Mouse (Mus musculus): ENCODE results near the gene Sgk2.

Sgk2 gene

GRCm38 (mm10) chr2:162987218-162987617, at the start of gene Sgk2:
Gene Sgk2 (plus strand): TSS chr2:162987330.
- DNase-seq (ENCODE audit: low spot score in 2 of 2): no peak

- no peak for DNase-seq (ENCODE audit: low spot score in 2 of 2)
Observed at GRCm38 (mm10) chr2:162939562-162939961, 47.6 kb upstream of the Sgk2 start.

GRCm38 (mm10) chr2:162943148-162943846, 43.8 kb upstream of the Sgk2 start, which contains the start of gene L3mbtl1:
Gene L3mbtl1 (plus strand): TSS chr2:162943472.
- DNase-seq (ENCODE audit: low spot score in 2 of 2): peak; percentile 39 to 49

GRCm38 (mm10) chr2:162943931-162944330, 43.2 kb upstream of the Sgk2 start:
- DNase-seq (ENCODE audit: low spot score in 2 of 2): no peak

- DNase-seq (ENCODE audit: low spot score in 2 of 2): no peak
Observed at GRCm38 (mm10) chr2:162946964-162947363, 40.2 kb upstream of the Sgk2 start.

GRCm38 (mm10) chr2:162947736-162948135, 39.4 kb upstream of the Sgk2 start:
- DNase-seq (ENCODE audit: low spot score in 2 of 2): no peak

- no peak for DNase-seq (ENCODE audit: low spot score in 2 of 2)
Observed at GRCm38 (mm10) chr2:162948221-162948620, 38.9 kb upstream of the Sgk2 start.

- no peak for DNase-seq (ENCODE audit: low spot score in 2 of 2)
Observed at GRCm38 (mm10) chr2:162950776-162951175, 36.4 kb upstream of the Sgk2 start.

GRCm38 (mm10) chr2:162956843-162957242, 30.3 kb upstream of the Sgk2 start:
- no peak for DNase-seq (ENCODE audit: low spot score in 2 of 2)

GRCm38 (mm10) chr2:162961321-162961720, 25.8 kb upstream of the Sgk2 start:
- no peak for DNase-seq (ENCODE audit: low spot score in 2 of 2)

GRCm38 (mm10) chr2:162966734-162967133, 20.4 kb upstream of the Sgk2 start:
- DNase-seq (ENCODE audit: low spot score in 2 of 2): no peak

- no peak for DNase-seq (ENCODE audit: low spot score in 2 of 2)
Observed at GRCm38 (mm10) chr2:162968357-162968756, 18.8 kb upstream of the Sgk2 start.

- no peak for DNase-seq (ENCODE audit: low spot score in 2 of 2)
Observed at GRCm38 (mm10) chr2:162969101-162969500, 18.0 kb upstream of the Sgk2 start.

GRCm38 (mm10) chr2:162970896-162971295, 16.2 kb upstream of the Sgk2 start:
- DNase-seq (ENCODE audit: low spot score in 2 of 2): no peak

GRCm38 (mm10) chr2:162972752-162973151, 14.4 kb upstream of the Sgk2 start:
- no peak for DNase-seq (ENCODE audit: low spot score in 2 of 2)

GRCm38 (mm10) chr2:162973206-162973605, 13.9 kb upstream of the Sgk2 start:
- DNase-seq (ENCODE audit: low spot score in 2 of 2): no peak

GRCm38 (mm10) chr2:162973637-162974036, 13.5 kb upstream of the Sgk2 start:
- no peak for DNase-seq (ENCODE audit: low spot score in 2 of 2)

GRCm38 (mm10) chr2:162975157-162975775, 11.9 kb upstream of the Sgk2 start:
- no peak for DNase-seq (ENCODE audit: low spot score in 2 of 2)

- DNase-seq (ENCODE audit: low spot score in 2 of 2): no peak
Observed at GRCm38 (mm10) chr2:162976001-162976400, 11.1 kb upstream of the Sgk2 start.

GRCm38 (mm10) chr2:162984381-162984780, 2.7 kb upstream of the Sgk2 start:
- no peak for DNase-seq (ENCODE audit: low spot score in 2 of 2)

GRCm38 (mm10) chr2:162985923-162986322, 1.2 kb upstream of the Sgk2 start:
- no peak for DNase-seq (ENCODE audit: low spot score in 2 of 2)

GRCm38 (mm10) chr2:162986764-162987163, 366 bp upstream of the Sgk2 start:
- no peak for DNase-seq (ENCODE audit: low spot score in 2 of 2)

GRCm38 (mm10) chr2:162988235-162988634, 1.1 kb downstream of the Sgk2 start:
- no peak for DNase-seq (ENCODE audit: low spot score in 2 of 2)

Measured in frontal cortex, postnatal 25 days (tissue).